Mouse (Mus musculus) hindbrain, embryonic 16.5 days (tissue): ENCODE measurements around the gene Ralgps2. TPM values are rescaled to one million over a fixed set of nuclear protein-coding genes. Genes with fewer than 3 reads are reported as not detected.

Experiments
- ATAC-seq: fragments of 200-750 bp; cut with Nextera tagmentation; 2 replicates; pipeline ENCODE4 v1.8.0; 2017; ENCODE audit warnings: moderate TSS enrichment, moderate library complexity
- H3K27ac ChIP-seq: fragments of 300-500 bp; sonication (generic); 2 replicates; pipeline ENCODE4 v1.5.1; 2014; ENCODE audit warnings: low read depth, mild to moderate bottlenecking, control low read depth, low read length, moderate library complexity
- H3K27me3 ChIP-seq: fragments of 300-500 bp; sonication (generic); replicated peaks from 2 replicates; pipeline ENCODE4 v1.6.1; 2014; ENCODE audit warnings: low read length; ENCODE audit not compliant: control insufficient read depth, insufficient read depth
- H3K36me3 ChIP-seq: fragments of 300-500 bp; sonication (generic); 2 replicates; pipeline ENCODE4 v1.6.1; 2014; ENCODE audit warnings: mild to moderate bottlenecking, low read length, moderate library complexity, mixed read lengths; ENCODE audit not compliant: control insufficient read depth, insufficient read depth
- H3K4me1 ChIP-seq: fragments of 300-500 bp; sonication (generic); 2 replicates; pipeline ENCODE4 v1.6.1; 2014; ENCODE audit warnings: low read depth, low read length; ENCODE audit not compliant: control insufficient read depth, insufficient read depth
- H3K4me2 ChIP-seq: fragments of 300-500 bp; sonication (generic); 2 replicates; pipeline ENCODE4 v1.6.1; 2014; ENCODE audit warnings: mild to moderate bottlenecking, low read length, control low read depth, moderate library complexity
- H3K4me3 ChIP-seq: fragments of 300-500 bp; sonication (generic); 2 replicates; pipeline ENCODE4 v1.5.1; 2014; ENCODE audit warnings: mild to moderate bottlenecking, low read length, control low read depth, moderate library complexity
- H3K9ac ChIP-seq: fragments of 300-500 bp; sonication (generic); 2 replicates; pipeline ENCODE4 v1.6.1; 2014; ENCODE audit warnings: low read depth, mild to moderate bottlenecking, control low read depth, low read length, moderate library complexity
- H3K9me3 ChIP-seq: fragments of 300-500 bp; sonication (generic); 2 replicates; pipeline ENCODE4 v1.6.1; 2014; ENCODE audit warnings: mild to moderate bottlenecking, low read length, moderate library complexity; ENCODE audit not compliant: control insufficient read depth
- WGBS: fragments of 180-500 bp; shearing (Covaris S2); extraction: QIAGEN DNeasy Blood & Tissue Kit; methylation state at CpG from one replicate; pipeline ENCODE4 v1.1.7; 2014; 5-methylcytosine and 5-hydroxymethylcytosine counted together
- polyA plus RNA-seq: library from polyadenylated mRNA; unstranded; fragments of >200 nt; fragmentation: Nextera tagmentation; extraction: Ambion mirVana; gene quantifications from 2 replicates; pipeline ENCODE4 v1.2.1, GENCODE M21; 2015

Ralgps2 gene
- polyA plus RNA-seq, 1 experiment from 2014 or later = 74.7 TPM

- 0 out of 2 replicates have a peak, but pooled peaks have one; percentile 10 for ATAC-seq
- Histone ChIP-seq H3K27ac (no peak overlapping the region), H3K4me2 (no peak overlapping the region), H3K9ac (no peak overlapping the region), H3K9me3 (no peaks in the 10 kb centered on the region; the same call in 1 of the 2 replicates), H3K27me3 (no peaks in the 10 kb centered on the region), H3K36me3 (no peaks in the 10 kb centered on the region), H3K4me1 (no peaks in the 10 kb centered on the region), H3K4me3 (no peak overlapping the region)
- WGBS = 59% methylated on average over 10 of the region's 10 CpGs
These were observed 178.0 kb downstream of the Ralgps2 start for GRCm38 (mm10) chr1:156761430-156761801.

- Histone ChIP-seq H3K9ac (no peak overlapping the region), H3K36me3 (no peaks in the 10 kb centered on the region), H3K4me2 (no peak overlapping the region), H3K27me3 (no peaks in the 10 kb centered on the region), H3K27ac (no peak overlapping the region), H3K9me3 (no peaks in the 10 kb centered on the region; the same call in 1 of the 2 replicates), H3K4me3 (no peak overlapping the region), H3K4me1 (no peaks in the 10 kb centered on the region)
- ATAC-seq = no peak
- whole genome bisulfite sequencing = 61% methylated on average over 13 of the region's 13 CpGs
These were observed 178.6 kb downstream of the Ralgps2 start for GRCm38 (mm10) chr1:156760549-156761429.

- H3K27ac ChIP-seq = no peak overlapping the region
- no peaks in the 10 kb centered on the region for H3K36me3 ChIP-seq
- ATAC-seq = no peak
- WGBS = 22% methylated on average over 4 of the region's 4 CpGs
- H3K27me3 ChIP-seq = no peaks in the 10 kb centered on the region
- H3K9me3 ChIP-seq = no peaks in the 10 kb centered on the region
- no peak overlapping the region for H3K4me2 ChIP-seq
- peaks cover 9% of the 10 kb centered on the region for H3K4me1 ChIP-seq
- no peak overlapping the region for H3K4me3 ChIP-seq
- H3K9ac ChIP-seq = no peak overlapping the region
These were observed 181.1 kb downstream of the Ralgps2 start for GRCm38 (mm10) chr1:156758326-156758725.

GRCm38 (mm10) chr1:156754608-156755413, 184.6 kb downstream of the Ralgps2 start:
- WGBS = 26% methylated on average over 15 of the region's 15 CpGs
- peaks cover 20% of the 10 kb centered on the region for H3K4me1 ChIP-seq
- no peak overlapping the region for H3K4me3 ChIP-seq
- H3K4me2 ChIP-seq = peak overlapping the region; percentile 24; the same call in 1 of the 2 replicates
- ATAC-seq = peak; percentile 86
- H3K27ac ChIP-seq = peak overlapping the region; percentile 65
- H3K27me3 ChIP-seq = no peaks in the 10 kb centered on the region
- no peak overlapping the region for H3K9ac ChIP-seq
- H3K36me3 ChIP-seq = no peaks in the 10 kb centered on the region
- no peaks in the 10 kb centered on the region for H3K9me3 ChIP-seq

Other genes starting within 250 kb of the Ralgps2 start
- gene Fam20b, start 220.5 kb downstream of the Ralgps2 start, polyA plus RNA-seq = 23.9 and 32.1 TPM in 2 replicates
- gene Angptl1, start 101.1 kb downstream of the Ralgps2 start, polyA plus RNA-seq = 1.7 and 3.5 TPM in 2 replicates
- not detected in 2 replicates for gene Tex35, start 169.1 kb upstream of the Ralgps2 start, polyA plus RNA-seq